Mouse (Mus musculus) left cerebral cortex, postnatal 14 days (tissue): ENCODE measurements at regions not wholly inside any gene's neighbourhood (a gene's known extent, or its start where the extent isn't known, plus 50 kb on each side); places are given as distances from the start of the nearest gene placed in this dataset.
A peak's percentile ranks its signal among the peaks of the same experiment; 100 is the strongest.

Experiments used
- DNase-seq, 2 experiments: peaks; one replicate each; pipeline ENCODE4 v3.0.0; 2021 to 2022; ENCODE audit warnings: low spot score in 2 of 2, mixed read lengths in 1 of 2
- intact Hi-C: fragments of 180-260 bp; cut with DNase I; formaldehyde crosslinking; loops from one replicate; pipeline ENCODE4 v1.15.1; 2025

DNA sequence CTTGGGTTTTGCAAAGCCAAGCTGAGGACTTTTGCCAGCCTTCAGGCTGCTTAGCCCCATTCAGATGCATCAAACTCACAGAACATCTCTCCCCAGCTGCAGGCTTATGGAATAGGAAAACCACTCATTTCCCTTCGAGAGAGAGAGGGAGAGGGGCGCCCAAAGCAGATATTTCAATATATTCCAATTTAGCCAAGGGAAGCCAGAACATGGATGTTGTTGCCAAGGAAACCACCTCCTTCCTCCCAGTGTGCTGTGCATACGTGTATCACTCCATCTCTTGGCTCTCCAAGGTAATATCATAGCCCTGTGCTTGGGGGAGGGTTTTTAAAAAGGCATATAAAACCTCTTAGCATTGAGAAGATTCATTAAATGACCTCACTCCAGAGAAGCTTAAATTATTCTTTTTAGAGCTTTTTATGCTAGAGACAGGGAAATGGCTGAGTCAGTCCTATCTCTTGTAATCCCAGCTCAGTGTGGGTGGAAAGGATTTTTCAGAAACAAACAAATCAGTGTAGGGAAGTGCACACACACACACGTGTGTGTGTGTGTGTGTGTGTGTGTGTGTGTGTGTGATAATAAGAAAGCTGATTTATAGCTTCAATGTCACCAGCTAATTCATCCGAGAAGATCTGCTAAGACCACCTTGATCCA, 245.1 kb downstream of the Rps24 start:
- intact Hi-C loops: no loop called here

GRCm38 (mm10) chr14:24733326-24733725, 246.4 kb downstream of the Rps24 start:
- peak in 1 of 2 experiments; percentile 42 for DNase-seq
- intact Hi-C loops: no loop called here

More for the DNA sequence above, 245.1 kb downstream of the Rps24 start:
- DNase-seq: peak; percentile 32 to 65

- peak; percentile 43 to 54 for DNase-seq
- intact Hi-C loops: no loop called here
Observed at GRCm38 (mm10) chr14:24738869-24739268, 251.9 kb downstream of the Rps24 start.

DNA sequence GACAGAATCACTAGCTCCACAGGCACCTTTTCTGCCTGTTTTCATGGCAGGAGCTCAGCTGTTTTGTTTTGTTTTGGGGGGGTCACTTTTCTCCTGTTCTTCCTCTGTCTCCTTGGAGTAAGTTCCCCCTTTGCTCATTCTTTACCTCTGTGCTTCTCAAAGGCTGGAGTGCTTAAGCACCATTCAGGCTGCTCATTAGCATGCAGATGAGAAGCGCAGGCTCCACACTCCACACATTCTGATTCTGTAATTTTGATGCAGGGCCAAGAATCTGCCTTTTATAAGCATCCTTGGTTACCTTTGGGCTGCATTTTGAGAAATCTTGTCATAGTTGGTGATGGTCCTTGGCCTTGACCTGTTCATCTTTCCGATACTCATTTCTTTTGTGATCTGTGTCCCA, 257.5 kb downstream of the Rps24 start:
- DNase-seq: no peak
- intact Hi-C loops: no loop called here

- intact Hi-C loops: no loop called here
- no peak for DNase-seq
Observed at GRCm38 (mm10) chr14:24745730-24746129, 258.8 kb downstream of the Rps24 start.

- intact Hi-C loops: no loop called here
Observed at GRCm38 (mm10) chr14:24747471-24747795, 260.5 kb downstream of the Rps24 start.

GRCm38 (mm10) chr14:24747796-24748496, 261.0 kb downstream of the Rps24 start:
- intact Hi-C loops: no loop called here
- no peak for DNase-seq

More at GRCm38 (mm10) chr14:24747471-24747795, 260.5 kb downstream of the Rps24 start:
- DNase-seq: no peak

DNA sequence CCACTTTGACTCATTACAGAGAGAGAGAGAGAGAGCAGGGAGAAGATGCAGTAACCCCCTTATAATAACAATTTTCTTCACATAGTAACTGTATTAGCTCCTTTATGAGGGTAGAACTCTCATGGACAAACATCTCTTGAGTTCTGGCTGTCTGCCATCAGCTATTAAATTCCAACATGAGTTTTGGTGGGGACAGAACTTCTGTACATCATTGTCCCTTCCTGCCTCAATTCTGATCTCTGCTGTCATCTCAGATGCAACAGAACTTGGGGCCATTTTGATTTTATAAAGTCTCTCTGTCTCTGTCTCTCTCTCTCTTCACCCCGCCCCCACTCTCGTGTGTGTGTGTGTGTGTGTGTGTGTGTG, 261.6 kb downstream of the Rps24 start:
- intact Hi-C loops: no loop called here
- DNase-seq: no peak

GRCm38 (mm10) chr14:24749313-24749712, 262.4 kb downstream of the Rps24 start:
- no peak for DNase-seq
- intact Hi-C loops: no loop called here

DNA sequence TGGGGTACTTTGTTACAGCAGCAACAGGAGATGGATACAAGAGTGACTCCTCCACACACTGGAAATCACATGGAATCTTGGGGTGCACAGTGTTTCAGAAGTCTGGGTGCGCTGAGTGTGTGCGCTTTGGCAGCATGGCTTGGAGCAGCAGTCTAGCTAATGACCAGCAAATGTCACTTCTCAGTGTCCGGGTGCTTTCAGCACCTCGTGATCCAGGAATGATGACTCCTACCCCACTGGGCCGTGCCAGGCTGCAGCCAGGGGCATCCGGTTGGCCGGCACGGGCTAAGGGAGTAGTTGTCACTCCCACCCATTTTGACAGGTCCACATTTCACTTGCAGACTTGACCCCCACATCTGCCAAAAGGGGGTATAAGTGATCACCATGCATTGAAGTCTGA, 264.3 kb downstream of the Rps24 start:
- intact Hi-C loops: no loop called here

DNA sequence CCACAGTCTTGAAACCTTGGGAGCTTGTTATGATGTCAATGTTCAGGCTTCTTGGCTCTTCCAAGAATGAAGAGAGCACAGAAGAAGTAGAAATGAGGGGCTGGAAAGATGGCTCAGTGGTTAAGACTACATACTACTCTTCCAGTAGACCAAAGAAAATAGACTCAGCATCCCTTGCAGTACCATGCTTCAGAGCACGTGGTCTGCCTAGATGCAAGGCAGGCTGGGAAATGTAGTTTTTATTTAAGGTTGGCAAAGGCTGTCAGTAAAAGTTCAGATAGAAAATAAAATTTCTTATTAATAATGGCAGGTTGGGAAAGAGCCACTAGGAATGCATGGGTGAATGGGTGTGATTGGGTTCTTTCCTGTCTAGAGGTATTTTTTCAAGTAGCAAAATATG, 267.8 kb downstream of the Rps24 start:
- intact Hi-C loops: no loop called here
- DNase-seq: no peak

More for the DNA sequence above, 264.3 kb downstream of the Rps24 start:
- no peak for DNase-seq

DNA sequence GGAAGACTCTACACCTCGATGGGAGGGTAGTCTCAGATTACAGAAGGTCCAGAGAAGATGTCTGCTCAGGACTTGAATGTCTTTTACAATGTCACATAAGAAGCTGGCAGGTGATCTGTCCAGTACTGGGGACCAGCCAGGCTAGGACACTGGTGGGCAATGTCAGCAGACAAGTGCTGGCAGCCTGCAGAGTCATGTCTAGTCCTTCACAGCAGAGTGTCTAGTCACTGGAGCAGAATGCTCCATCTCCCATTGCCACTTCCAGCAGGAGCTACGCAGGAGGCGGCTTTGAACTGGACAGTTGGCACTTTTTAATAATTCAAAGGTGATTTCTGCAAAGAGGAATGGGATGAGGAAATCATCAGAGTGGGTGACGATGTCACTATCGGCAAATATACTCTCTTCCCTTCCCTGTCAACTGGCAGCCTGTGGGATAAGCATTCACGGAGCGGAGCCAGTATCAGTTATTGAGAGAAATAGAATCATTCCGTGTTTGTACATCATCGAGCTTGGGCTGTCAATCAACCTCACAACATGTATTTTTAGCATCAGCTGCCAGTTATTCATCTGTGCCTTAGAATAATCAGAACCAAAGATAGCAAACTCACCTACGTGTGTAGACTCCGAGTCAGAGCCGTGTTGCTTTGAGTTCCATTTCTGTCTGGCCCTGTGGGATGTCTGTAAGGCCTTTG, 268.6 kb downstream of the Rps24 start:
- DNase-seq: no peak
- intact Hi-C loops: no loop called here

DNA sequence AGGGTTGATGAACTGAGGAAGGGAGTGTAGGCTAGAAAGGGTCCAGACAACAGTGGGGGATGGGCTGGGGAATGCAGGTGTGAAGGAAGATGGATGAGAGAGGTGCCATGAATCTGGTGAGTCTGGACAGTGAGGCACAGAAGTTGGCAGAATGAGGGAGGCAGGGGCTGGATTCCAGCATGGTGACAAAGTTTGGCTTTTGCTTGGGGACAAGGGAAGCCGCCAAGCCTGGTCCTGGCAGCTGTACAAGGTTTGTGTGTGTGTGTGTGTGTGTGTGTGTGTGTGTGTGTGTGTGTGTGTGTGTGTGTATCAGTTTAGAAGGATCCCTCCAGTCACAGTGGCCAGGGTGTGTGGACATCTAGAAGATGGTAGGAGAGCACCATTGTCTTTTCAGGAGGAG, 270.4 kb downstream of the Rps24 start:
- intact Hi-C loops: no loop called here
- DNase-seq: no peak

DNA sequence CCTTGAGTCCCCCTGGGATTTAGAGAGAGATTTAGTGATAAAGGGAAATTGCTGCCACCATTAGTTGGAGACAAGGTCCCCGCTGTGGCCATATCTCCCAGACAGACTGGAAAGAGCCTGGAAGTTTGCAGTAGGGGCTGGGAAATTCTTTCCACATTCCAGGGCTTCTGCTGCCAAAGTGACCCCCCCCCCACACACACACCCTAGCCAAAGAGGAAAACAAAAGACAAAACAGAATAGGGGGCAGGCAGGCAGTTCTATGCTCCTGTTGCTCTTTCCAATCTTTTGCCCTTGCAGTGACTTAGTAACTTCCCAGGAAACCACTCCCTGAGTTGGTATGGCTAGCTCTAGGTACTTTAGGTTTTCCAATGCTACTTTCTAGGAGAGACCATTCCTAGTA, 270.9 kb downstream of the Rps24 start:
- intact Hi-C loops: no loop called here
- no peak for DNase-seq

DNA sequence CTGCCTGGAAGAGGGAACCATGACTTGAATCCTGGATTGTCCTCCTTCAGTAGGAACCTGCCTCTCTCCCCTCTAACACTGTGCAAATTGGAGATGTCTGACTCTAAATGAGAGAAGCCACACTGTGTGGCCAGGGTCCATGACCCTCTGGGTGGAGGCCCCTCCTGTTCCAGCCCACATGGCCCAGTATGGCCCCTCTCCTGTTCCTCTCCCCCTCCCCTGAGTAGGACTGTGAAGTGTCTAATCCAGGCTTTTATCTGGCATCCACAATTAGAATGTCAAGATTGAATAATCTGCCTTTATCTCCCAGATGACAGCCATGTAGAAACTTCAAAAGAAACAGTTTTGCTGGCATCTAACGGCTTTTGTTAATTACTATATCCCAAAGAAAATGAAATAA, 274.0 kb downstream of the Rps24 start:
- intact Hi-C loops: loop anchor here (10.0 kb wide), 1 partner anchor 256 kb away; no protein-coding TSS in a partner anchor
- no peak for DNase-seq

- intact Hi-C loops: loop anchor here (10.0 kb wide), 1 partner anchor 258 kb away; no protein-coding TSS in a partner anchor
- DNase-seq: peak; percentile 42 to 70
Observed at GRCm38 (mm10) chr14:24762468-24763274, 275.7 kb downstream of the Rps24 start.

DNA sequence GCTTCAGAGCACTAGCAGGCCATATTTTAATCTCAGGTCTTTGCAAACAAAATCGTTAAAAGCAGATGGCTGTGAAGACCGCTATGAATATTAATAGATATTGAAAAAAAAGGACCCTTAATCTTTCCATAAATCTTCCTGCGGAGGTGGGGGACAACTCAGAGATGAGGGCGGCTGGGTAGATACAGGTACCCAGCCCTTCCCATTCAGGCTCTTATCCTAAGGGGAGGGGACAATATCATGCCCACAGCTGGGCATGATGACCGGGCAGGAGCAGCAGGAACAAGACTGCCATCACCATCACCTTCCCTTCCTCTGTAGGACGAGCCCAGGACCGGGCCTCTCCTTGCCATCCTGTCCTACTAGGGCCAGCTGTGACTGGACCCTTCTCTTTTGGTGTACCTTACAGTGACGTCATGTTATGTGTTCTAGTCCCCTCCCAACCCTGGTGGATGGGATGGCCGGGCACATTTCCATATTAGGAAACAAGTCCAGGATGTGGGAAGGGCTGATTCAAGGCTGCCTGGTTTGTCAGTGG, 276.4 kb downstream of the Rps24 start:
- intact Hi-C loops: loop anchor here (10.0 kb wide), 1 partner anchor 259 kb away; no protein-coding TSS in a partner anchor
- no peak for DNase-seq

DNA sequence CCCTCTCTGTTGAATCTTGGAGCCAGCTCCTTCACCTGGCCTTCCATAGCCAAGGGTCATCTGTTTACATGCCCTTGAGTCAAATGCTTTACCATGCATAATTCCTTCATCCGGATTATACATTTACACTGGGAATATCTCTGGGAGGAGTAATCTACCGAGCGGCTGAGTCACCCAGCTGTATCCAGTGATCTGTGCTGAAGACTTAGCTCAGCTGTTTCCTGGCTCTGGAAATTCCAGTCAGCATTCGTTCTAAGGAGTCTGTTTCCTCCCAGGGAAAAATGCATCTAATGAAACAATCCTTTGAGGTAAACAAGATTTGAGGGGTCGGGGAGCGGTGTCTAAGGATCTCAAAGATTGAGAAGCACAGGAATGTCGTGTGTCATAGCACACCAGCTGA, 276.9 kb downstream of the Rps24 start:
- DNase-seq: no peak
- intact Hi-C loops: loop anchor here (10.0 kb wide), 1 partner anchor 259 kb away; no protein-coding TSS in a partner anchor

GRCm38 (mm10) chr14:24766260-24766659, 279.3 kb downstream of the Rps24 start:
- intact Hi-C loops: loop anchor here (10.0 kb wide), 1 partner anchor 261 kb away; no protein-coding TSS in a partner anchor
- DNase-seq: no peak
